Mouse (Mus musculus): ENCODE results near the gene Atp2b1. TPM values are rescaled to one million over a fixed set of nuclear protein-coding genes. Genes with fewer than 3 reads are reported as not detected.

Atp2b1 gene
- polyA plus RNA-seq, 1 experiment = 5.4 TPM

- Histone ChIP-seq H3K4me1 (peaks cover 9% of the 10 kb centered on the region), H3K4me3 (replicated peaks) (no peak overlapping the region), H3K9me3 (peaks cover 6% of the 10 kb centered on the region), H3K36me3 (replicated peaks; ENCODE audit: low read length) (peaks cover 4% of the 10 kb centered on the region), H3K27me3 (replicated peaks) (no peaks in the 10 kb centered on the region)
- TF ChIP-seq GATA1 (IDR thresholded peaks at IDR 0.05; ENCODE audit: borderline replicate concordance, low read length) = no peak
- no peak for TF ChIP-seq FLI1 (IDR thresholded peaks at IDR 0.05; ENCODE audit: low read length)
Observed at GRCm38 (mm10) chr10:98958752-98959151, 44.5 kb downstream of the Atp2b1 start.

- H3K4me3 ChIP-seq (replicated peaks) = no peak overlapping the region
- H3K4me1 ChIP-seq = peaks cover 6% of the 10 kb centered on the region
- no peaks in the 10 kb centered on the region for H3K27me3 ChIP-seq (replicated peaks)
- TF ChIP-seq GATA1 (IDR thresholded peaks at IDR 0.05; ENCODE audit: borderline replicate concordance, low read length) (no peak), FLI1 (IDR thresholded peaks at IDR 0.05; ENCODE audit: low read length) (no peak)
- H3K36me3 ChIP-seq (replicated peaks; ENCODE audit: low read length) = peaks cover 4% of the 10 kb centered on the region
- H3K9me3 ChIP-seq = peaks cover 6% of the 10 kb centered on the region
Observed at GRCm38 (mm10) chr10:98959385-98959784, 45.2 kb downstream of the Atp2b1 start.

- Histone ChIP-seq H3K27me3 (replicated peaks) (no peaks in the 10 kb centered on the region), H3K4me1 (peaks cover 4% of the 10 kb centered on the region), H3K9me3 (peaks cover 12% of the 10 kb centered on the region), H3K4me3 (replicated peaks) (no peak overlapping the region), H3K36me3 (replicated peaks; ENCODE audit: low read length) (peaks cover 11% of the 10 kb centered on the region)
- TF ChIP-seq FLI1 (IDR thresholded peaks at IDR 0.05; ENCODE audit: low read length) (no peak), GATA1 (IDR thresholded peaks at IDR 0.05; ENCODE audit: borderline replicate concordance, low read length) (no peak)
Observed at GRCm38 (mm10) chr10:98960911-98961310, 46.7 kb downstream of the Atp2b1 start.

GRCm38 (mm10) chr10:98962092-98962491, 47.9 kb downstream of the Atp2b1 start:
- Histone ChIP-seq H3K9me3 (peaks cover 11% of the 10 kb centered on the region), H3K27me3 (replicated peaks) (no peaks in the 10 kb centered on the region), H3K36me3 (replicated peaks; ENCODE audit: low read length) (peaks cover 12% of the 10 kb centered on the region), H3K4me1 (peaks cover 8% of the 10 kb centered on the region), H3K4me3 (replicated peaks) (no peak overlapping the region)
- TF ChIP-seq FLI1 (IDR thresholded peaks at IDR 0.05; ENCODE audit: low read length) (no peak), GATA1 (IDR thresholded peaks at IDR 0.05; ENCODE audit: borderline replicate concordance, low read length) (no peak)

GRCm38 (mm10) chr10:98966407-98967215, 52.4 kb downstream of the Atp2b1 start:
- Histone ChIP-seq H3K36me3 (replicated peaks; ENCODE audit: low read length) (peaks cover 42% of the 10 kb centered on the region), H3K27me3 (replicated peaks) (no peaks in the 10 kb centered on the region), H3K4me1 (0 out of 2 replicates have a peak, but pooled peaks cover 4% of the 10 kb centered on the region), H3K4me3 (replicated peaks) (no peak overlapping the region), H3K9me3 (peaks cover 11% of the 10 kb centered on the region)
- no peak for TF ChIP-seq FLI1 (IDR thresholded peaks at IDR 0.05; ENCODE audit: low read length)
- no peak for TF ChIP-seq GATA1 (IDR thresholded peaks at IDR 0.05; ENCODE audit: borderline replicate concordance, low read length)

GRCm38 (mm10) chr10:98967240-98967891, 53.2 kb downstream of the Atp2b1 start:
- Histone ChIP-seq H3K4me1 (0 out of 2 replicates have a peak, but pooled peaks cover 4% of the 10 kb centered on the region), H3K36me3 (replicated peaks; ENCODE audit: low read length) (peaks cover 49% of the 10 kb centered on the region), H3K9me3 (peaks cover 16% of the 10 kb centered on the region)

GRCm38 (mm10) chr10:98970917-98971316, 56.7 kb downstream of the Atp2b1 start:
- peaks cover 45% of the 10 kb centered on the region for H3K36me3 ChIP-seq (replicated peaks; ENCODE audit: low read length)
- H3K4me1 ChIP-seq = 0 out of 2 replicates have a peak, but pooled peaks cover 8% of the 10 kb centered on the region

More at GRCm38 (mm10) chr10:98967240-98967891, 53.2 kb downstream of the Atp2b1 start:
- Histone ChIP-seq H3K27me3 (replicated peaks) (no peaks in the 10 kb centered on the region), H3K4me3 (replicated peaks) (no peak overlapping the region)
- TF ChIP-seq FLI1 (IDR thresholded peaks at IDR 0.05; ENCODE audit: low read length) = no peak
- no peak for TF ChIP-seq GATA1 (IDR thresholded peaks at IDR 0.05; ENCODE audit: borderline replicate concordance, low read length)

GRCm38 (mm10) chr10:98972359-98972758, 58.2 kb downstream of the Atp2b1 start:
- H3K4me3 ChIP-seq (replicated peaks) = no peak overlapping the region
- peaks cover 9% of the 10 kb centered on the region; the same call in 1 of the 2 replicates for H3K4me1 ChIP-seq

More at GRCm38 (mm10) chr10:98970917-98971316, 56.7 kb downstream of the Atp2b1 start:
- Histone ChIP-seq H3K9me3 (peaks cover 15% of the 10 kb centered on the region), H3K27me3 (replicated peaks) (no peaks in the 10 kb centered on the region), H3K4me3 (replicated peaks) (no peak overlapping the region)
- TF ChIP-seq GATA1 (IDR thresholded peaks at IDR 0.05; ENCODE audit: borderline replicate concordance, low read length) = no peak

GRCm38 (mm10) chr10:98972912-98973605, 58.9 kb downstream of the Atp2b1 start:
- Histone ChIP-seq H3K27me3 (replicated peaks) (no peaks in the 10 kb centered on the region), H3K9me3 (peaks cover 10% of the 10 kb centered on the region; the same call in 1 of the 2 replicates), H3K36me3 (replicated peaks; ENCODE audit: low read length) (peaks cover 40% of the 10 kb centered on the region), H3K4me3 (replicated peaks) (no peak overlapping the region), H3K4me1 (peaks cover 9% of the 10 kb centered on the region; the same call in 1 of the 2 replicates)
- TF ChIP-seq FLI1 (IDR thresholded peaks at IDR 0.05; ENCODE audit: low read length) = no peak
- TF ChIP-seq GATA1 (IDR thresholded peaks at IDR 0.05; ENCODE audit: borderline replicate concordance, low read length) = no peak

More at GRCm38 (mm10) chr10:98972359-98972758, 58.2 kb downstream of the Atp2b1 start:
- TF ChIP-seq FLI1 (IDR thresholded peaks at IDR 0.05; ENCODE audit: low read length) (no peak), GATA1 (IDR thresholded peaks at IDR 0.05; ENCODE audit: borderline replicate concordance, low read length) (no peak)
- Histone ChIP-seq H3K9me3 (peaks cover 11% of the 10 kb centered on the region), H3K27me3 (replicated peaks) (no peaks in the 10 kb centered on the region), H3K36me3 (replicated peaks; ENCODE audit: low read length) (peaks cover 41% of the 10 kb centered on the region)
